Mouse (Mus musculus) lung, embryonic 14.5 days (tissue): ENCODE measurements around the gene Smim12. TPM values are rescaled to one million over a fixed set of nuclear protein-coding genes. Genes with fewer than 3 reads are reported as not detected.

Experiments used
- ATAC-seq: fragments of 200-750 bp; cut with Nextera tagmentation; 2 replicates; pipeline ENCODE4 v1.8.0; 2017; ENCODE audit warnings: mild to moderate bottlenecking, moderate TSS enrichment, moderate library complexity; ENCODE audit not compliant: insufficient read depth
- DNase-seq: peaks from one replicate; pipeline ENCODE4 v3.0.0-alpha.2; 2015
- H3K27ac ChIP-seq: fragments of 300-500 bp; sonication (generic); 2 replicates; pipeline ENCODE4 v1.5.1; 2014; ENCODE audit warnings: low read depth, mild to moderate bottlenecking, moderate library complexity
- H3K27me3 ChIP-seq: fragments of 300-500 bp; sonication (generic); 2 replicates; pipeline ENCODE4 v1.6.1; 2014; ENCODE audit warnings: low read length, control low read depth; ENCODE audit not compliant: insufficient read depth
- H3K36me3 ChIP-seq: fragments of 300-500 bp; sonication (generic); 2 replicates; pipeline ENCODE4 v1.6.1; 2014; ENCODE audit warnings: control low read depth; ENCODE audit not compliant: insufficient read depth
- H3K4me1 ChIP-seq: fragments of 300-500 bp; sonication (generic); 2 replicates; pipeline ENCODE4 v1.6.1; 2014; ENCODE audit warnings: antibody characterized with exemption, control low read depth; ENCODE audit not compliant: insufficient read depth
- H3K4me2 ChIP-seq: fragments of 300-500 bp; sonication (generic); 2 replicates; pipeline ENCODE4 v1.6.1; 2014; ENCODE audit warnings: mild to moderate bottlenecking
- H3K4me3 ChIP-seq: fragments of 300-500 bp; sonication (generic); 2 replicates; pipeline ENCODE4 v1.5.1; 2014; ENCODE audit warnings: low read depth, low read length
- H3K9ac ChIP-seq: fragments of 300-500 bp; sonication (generic); 2 replicates; pipeline ENCODE4 v1.6.1; 2014
- H3K9me3 ChIP-seq: fragments of 300-500 bp; sonication (generic); 2 replicates; pipeline ENCODE4 v1.6.1; 2016; ENCODE audit warnings: low read depth, low read length, control low read depth
- CTCF ChIP-seq: IDR thresholded peaks from 2 replicates; pipeline ENCODE4 v1.5.1; 2016; ENCODE audit warnings: antibody characterized with exemption, low read depth
- WGBS: fragments of 180-500 bp; shearing (Covaris S2); extraction: QIAGEN DNeasy Blood & Tissue Kit; methylation state at CpG from one replicate; pipeline ENCODE4 v1.1.7; 2014; 5-methylcytosine and 5-hydroxymethylcytosine counted together
- polyA plus RNA-seq: library from polyadenylated mRNA; unstranded; fragments of >200 nt; fragmentation: Nextera tagmentation; extraction: Ambion mirVana; gene quantifications from 2 replicates; pipeline ENCODE4 v1.2.1, GENCODE M21; 2014

The Smim12 gene
- polyA plus RNA-seq, 1 experiment from 2014 or later: 63.0 TPM

GRCm38 (mm10) chr4:127256739-127257138 is 13.2 kb downstream of the Smim12 start:
- H3K27me3 ChIP-seq: no peaks in the 10 kb centered on the region
- no peak overlapping the region for H3K27ac ChIP-seq
- H3K9me3 ChIP-seq: no peaks in the 10 kb centered on the region
- no peak for ATAC-seq
- H3K4me2 ChIP-seq: no peak overlapping the region
- H3K36me3 ChIP-seq: no peaks in the 10 kb centered on the region
- DNase-seq: peak; percentile 22
- H3K9ac ChIP-seq: no peak overlapping the region
- no peak for TF ChIP-seq CTCF
- H3K4me1 ChIP-seq: no peaks in the 10 kb centered on the region
- WGBS: 45% methylated on average over 5 of the region's 5 CpGs
- no peak overlapping the region for H3K4me3 ChIP-seq

- TF ChIP-seq CTCF: no peak
- H3K27ac ChIP-seq: no peak overlapping the region; the same call in 1 of the 2 replicates
- H3K9me3 ChIP-seq: no peaks in the 10 kb centered on the region
- ATAC-seq: peak; percentile 68
- peak; percentile 70 for DNase-seq
- no peaks in the 10 kb centered on the region for H3K4me1 ChIP-seq
- no peak overlapping the region for H3K4me2 ChIP-seq
- WGBS: 25% methylated on average over 12 of the region's 12 CpGs
- no peaks in the 10 kb centered on the region for H3K27me3 ChIP-seq
- H3K36me3 ChIP-seq: no peaks in the 10 kb centered on the region
- no peak overlapping the region for H3K4me3 ChIP-seq
- no peak overlapping the region for H3K9ac ChIP-seq
These were observed 14.8 kb downstream of the Smim12 start for GRCm38 (mm10) chr4:127258186-127258897.

- 88% methylated on average over 14 of the region's 14 CpGs for WGBS
- DNase-seq (no peak), ATAC-seq (no peak)
- Histone ChIP-seq H3K27ac (no peak overlapping the region), H3K9me3 (no peaks in the 10 kb centered on the region), H3K36me3 (no peaks in the 10 kb centered on the region), H3K9ac (no peak overlapping the region), H3K4me2 (no peak overlapping the region), H3K4me1 (no peaks in the 10 kb centered on the region), H3K4me3 (no peak overlapping the region), H3K27me3 (no peaks in the 10 kb centered on the region)
- no peak for TF ChIP-seq CTCF
These were observed 18.0 kb downstream of the Smim12 start for GRCm38 (mm10) chr4:127261601-127262000.

- peak overlapping the region; percentile 55; the same call in 1 of the 2 replicates for H3K27ac ChIP-seq
- ATAC-seq (peak; percentile 83), DNase-seq (peak; percentile 54)
These were observed 20.0 kb downstream of the Smim12 start for GRCm38 (mm10) chr4:127263438-127264182.

GRCm38 (mm10) chr4:127264183-127264554 is 20.6 kb downstream of the Smim12 start:
- Histone ChIP-seq H3K4me3 (no peak overlapping the region), H3K36me3 (no peaks in the 10 kb centered on the region), H3K9me3 (no peaks in the 10 kb centered on the region), H3K9ac (no peak overlapping the region), H3K27ac (peak overlapping the region; percentile 55; the same call in 1 of the 2 replicates), H3K4me2 (no peak overlapping the region), H3K27me3 (no peaks in the 10 kb centered on the region), H3K4me1 (no peaks in the 10 kb centered on the region)
- no peak for TF ChIP-seq CTCF
- DNase-seq (no peak), ATAC-seq (no peak)
- WGBS: 55% methylated on average over 5 of the region's 5 CpGs

More at GRCm38 (mm10) chr4:127263438-127264182, 20.0 kb downstream of the Smim12 start:
- no peaks in the 10 kb centered on the region for H3K36me3 ChIP-seq
- WGBS: 58% methylated on average over 19 of the region's 19 CpGs
- H3K4me1 ChIP-seq: no peaks in the 10 kb centered on the region
- no peak overlapping the region for H3K4me3 ChIP-seq
- H3K27me3 ChIP-seq: no peaks in the 10 kb centered on the region
- no peak overlapping the region for H3K9ac ChIP-seq
- H3K9me3 ChIP-seq: no peaks in the 10 kb centered on the region
- TF ChIP-seq CTCF: no peak
- H3K4me2 ChIP-seq: no peak overlapping the region

GRCm38 (mm10) chr4:127278451-127279001 is 34.9 kb downstream of the Smim12 start:
- 44% methylated on average over 9 of the region's 9 CpGs for WGBS
- no peak overlapping the region for H3K9ac ChIP-seq
- DNase-seq (peak; percentile 15), ATAC-seq (peak; percentile 28; the same call in 1 of the 2 replicates)
- no peak for TF ChIP-seq CTCF
- no peaks in the 10 kb centered on the region for H3K27me3 ChIP-seq
- H3K27ac ChIP-seq: no peak overlapping the region
- H3K9me3 ChIP-seq: no peaks in the 10 kb centered on the region
- no peak overlapping the region for H3K4me3 ChIP-seq
- no peaks in the 10 kb centered on the region for H3K4me1 ChIP-seq
- no peaks in the 10 kb centered on the region for H3K36me3 ChIP-seq
- H3K4me2 ChIP-seq: no peak overlapping the region

- Histone ChIP-seq H3K4me1 (no peaks in the 10 kb centered on the region), H3K9ac (no peak overlapping the region), H3K27me3 (no peaks in the 10 kb centered on the region), H3K9me3 (no peaks in the 10 kb centered on the region), H3K4me3 (no peak overlapping the region), H3K4me2 (no peak overlapping the region), H3K27ac (no peak overlapping the region), H3K36me3 (no peaks in the 10 kb centered on the region)
- no peak for TF ChIP-seq CTCF
- 64% methylated on average over 9 of the region's 9 CpGs for WGBS
- DNase-seq (no peak), ATAC-seq (no peak)
These were observed 35.7 kb downstream of the Smim12 start for GRCm38 (mm10) chr4:127279241-127279640.
